Mouse (Mus musculus) gastrocnemius, adult 8-10 months (tissue): ENCODE measurements around the gene Olfr122. TPM values are rescaled to one million over a fixed set of nuclear protein-coding genes. Genes with fewer than 3 reads are reported as not detected.

Experiments used
- DNase-seq, 2 experiments: peaks; one replicate each; pipeline ENCODE4 v3.0.0; 2022; ENCODE audit warnings: low spot score in 2 of 2
- total RNA-seq, 4 experiments: library from RNA; stranded (reverse); gene quantifications; 2 replicates each; pipeline ENCODE4 v1.2.4; 2022

Gene Olfr122
- not detected for total RNA-seq

- DNase-seq, result no peak
Measured at GRCm38 (mm10) chr17:37768307-37768706, at the start of gene Olfr122. TSS of gene Olfr122 (plus strand) at chr17:37768607.

- no peak for DNase-seq
Measured at GRCm38 (mm10) chr17:37721508-37721907, 46.9 kb upstream of the Olfr122 start, which contains the start of gene Olfr120. TSS of gene Olfr120 (plus strand) at chr17:37721808.

- DNase-seq, result no peak
Measured at GRCm38 (mm10) chr17:37738070-37738469, 30.3 kb upstream of the Olfr122 start.

- DNase-seq, result no peak
Measured at GRCm38 (mm10) chr17:37793229-37793628, 24.8 kb downstream of the Olfr122 start, which contains the start of gene Olfr123. TSS of gene Olfr123 (plus strand) at chr17:37793529.

GRCm38 (mm10) chr17:37799588-37799987, 31.2 kb downstream of the Olfr122 start, which contains the start of gene Olfr124:
TSS of gene Olfr124 (plus strand) at chr17:37799888.
- DNase-seq, result no peak

Other genes with a start within 250 kb of the Olfr122 start
- gene Olfr112, start 199.2 kb upstream of the Olfr122 start, total RNA-seq, result not detected
- not detected for gene Olfr113, start 190.9 kb upstream of the Olfr122 start, total RNA-seq
- gene Olfr114, start 175.9 kb upstream of the Olfr122 start, total RNA-seq, result not detected
- under 1 TPM in 1 of 4 experiments, not detected in 3; 0.17 TPM for gene Olfr115, start 141.5 kb upstream of the Olfr122 start, total RNA-seq
- not detected for gene Olfr116, start 141.4 kb upstream of the Olfr122 start, total RNA-seq
- gene Olfr117, start 104.8 kb upstream of the Olfr122 start, total RNA-seq, result not detected
- gene Olfr118, start 101.6 kb upstream of the Olfr122 start, total RNA-seq, result not detected
- not detected for gene Olfr119, start 72.0 kb upstream of the Olfr122 start, total RNA-seq
- gene Olfr120, start 46.8 kb upstream of the Olfr122 start, total RNA-seq, result not detected
- not detected for gene Olfr121, start 19.8 kb upstream of the Olfr122 start, total RNA-seq
- gene Olfr123, start 24.9 kb downstream of the Olfr122 start, total RNA-seq, result not detected
- gene Olfr124, start 31.3 kb downstream of the Olfr122 start, total RNA-seq, result not detected
- gene Olfr125, start 64.3 kb downstream of the Olfr122 start, total RNA-seq, result not detected
- gene Olfr126, start 78.9 kb downstream of the Olfr122 start, total RNA-seq, result not detected
- gene Olfr127, start 131.8 kb downstream of the Olfr122 start, total RNA-seq, result not detected
- gene Olfr128, start 151.9 kb downstream of the Olfr122 start, total RNA-seq, result not detected
- gene Olfr761, start 184.5 kb downstream of the Olfr122 start, total RNA-seq, result not detected